Mouse (Mus musculus): Measurements from ENCODE around the gene Kcnk18.

GRCm38 (mm10) chr19:59239124-59239817, 20.3 kb downstream of the Kcnk18 start:
- TF ChIP-seq CTCF (IDR thresholded peaks at IDR 0.05; ENCODE audit: extremely low read depth, insufficient read length, insufficient replicate concordance, low read depth, low read length) (peak; percentile 100), POLR2A (IDR thresholded peaks at IDR 0.05; ENCODE audit: low read depth, low read length) (no peak)

Data from small intestine, adult 2 months (tissue).